Mouse (Mus musculus) megakaryocyte, embryonic 14.5 days (primary cell): ENCODE results near the gene Rbfox2. TPM values are rescaled to one million over a fixed set of nuclear protein-coding genes. Genes with fewer than 3 reads are reported as not detected.

Experiments used
- H3K27me3 ChIP-seq: replicated peaks from 2 replicates; pipeline ENCODE3; 2012; ENCODE audit warnings: inconsistent platforms
- H3K36me3 ChIP-seq: replicated peaks from 2 replicates; pipeline ENCODE3; 2012; ENCODE audit warnings: low read length, inconsistent platforms, mixed read lengths
- H3K4me1 ChIP-seq: 2 replicates; pipeline ENCODE4 v1.6.1; 2012; ENCODE audit warnings: inconsistent platforms
- H3K4me3 ChIP-seq: replicated peaks from 2 replicates; pipeline ENCODE3; 2012; ENCODE audit warnings: moderate library complexity, mild to moderate bottlenecking, inconsistent platforms
- H3K9me3 ChIP-seq: 2 replicates; pipeline ENCODE4 v1.6.1; 2012; ENCODE audit warnings: inconsistent platforms
- FLI1 ChIP-seq: IDR thresholded peaks from 2 replicates; pipeline ENCODE4 v1.6.1; 2012; ENCODE audit warnings: low read length, inconsistent platforms, mixed read lengths
- GATA1 ChIP-seq: IDR thresholded peaks from 3 replicates; pipeline ENCODE4 v1.6.1; 2012; ENCODE audit warnings: mixed read lengths, low read length, inconsistent platforms, borderline replicate concordance
- polyA plus RNA-seq: library from polyadenylated mRNA; stranded (reverse); fragments of >175 nt; gene quantifications from 2 replicates; pipeline ENCODE4 v1.2.3, GENCODE M21; 2012; ENCODE audit warnings: low replicate concordance; ENCODE audit not compliant: insufficient read depth

The Rbfox2 gene
- polyA plus RNA-seq, 1 experiment: 0.76 TPM

DNA sequence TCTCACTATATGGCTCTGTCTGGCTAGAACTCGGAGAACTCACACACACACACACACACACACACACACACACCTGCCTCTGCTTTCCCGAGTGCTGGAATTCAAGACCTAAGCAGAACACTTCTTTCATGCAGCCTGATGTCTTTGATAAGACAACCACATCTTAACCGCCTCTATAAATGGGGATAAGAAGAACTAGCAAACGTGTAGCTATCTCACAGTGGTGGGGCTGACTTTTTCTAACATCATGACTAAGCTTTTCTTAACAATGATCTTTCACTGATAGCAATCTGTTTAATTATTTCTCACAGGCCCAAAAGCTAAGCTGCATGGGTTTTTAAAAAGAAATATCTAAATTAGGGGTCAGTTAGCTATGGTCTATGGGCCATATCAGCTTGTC, 86.0 kb downstream of the Rbfox2 start:
- no peak for TF ChIP-seq FLI1
- TF ChIP-seq GATA1: no peak
- Histone ChIP-seq H3K9me3 (no peaks in the 10 kb centered on the region), H3K27me3 (peaks cover 5% of the 10 kb centered on the region), H3K4me1 (no peaks in the 10 kb centered on the region), H3K4me3 (no peak overlapping the region), H3K36me3 (no peaks in the 10 kb centered on the region)

DNA sequence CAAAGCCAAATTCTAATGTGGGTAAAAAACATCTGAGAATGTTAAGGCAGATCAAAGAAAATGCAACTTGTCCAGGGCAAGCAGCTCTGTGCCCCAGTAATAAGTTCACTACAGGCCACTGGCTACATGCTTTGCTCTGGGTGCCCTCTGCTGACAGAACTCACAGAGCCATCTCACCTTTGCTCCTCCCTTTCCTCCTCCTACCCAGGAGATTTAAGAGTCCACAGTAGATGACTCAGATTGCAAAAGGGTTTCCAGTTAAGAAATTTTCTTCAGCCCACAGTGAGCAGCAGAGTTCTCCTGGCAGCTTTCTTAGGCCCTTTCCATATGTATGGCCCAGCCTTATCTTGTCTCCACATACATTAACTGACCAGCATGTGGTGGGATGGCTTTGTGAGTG, 86.7 kb downstream of the Rbfox2 start:
- Histone ChIP-seq H3K9me3 (no peaks in the 10 kb centered on the region), H3K36me3 (no peaks in the 10 kb centered on the region), H3K4me1 (no peaks in the 10 kb centered on the region), H3K4me3 (no peak overlapping the region), H3K27me3 (peaks cover 11% of the 10 kb centered on the region)
- TF ChIP-seq FLI1: no peak
- no peak for TF ChIP-seq GATA1

- H3K4me3 ChIP-seq: no peak overlapping the region
- peaks cover 12% of the 10 kb centered on the region for H3K27me3 ChIP-seq
These were observed 87.2 kb downstream of the Rbfox2 start for GRCm38 (mm10) chr15:77219571-77219970.

GRCm38 (mm10) chr15:77218007-77218406, 88.8 kb downstream of the Rbfox2 start:
- H3K4me1 ChIP-seq: no peaks in the 10 kb centered on the region

More at GRCm38 (mm10) chr15:77219571-77219970, 87.2 kb downstream of the Rbfox2 start:
- H3K9me3 ChIP-seq: no peaks in the 10 kb centered on the region
- H3K4me1 ChIP-seq: no peaks in the 10 kb centered on the region
- TF ChIP-seq GATA1 (no peak), FLI1 (no peak)
- no peaks in the 10 kb centered on the region for H3K36me3 ChIP-seq

DNA sequence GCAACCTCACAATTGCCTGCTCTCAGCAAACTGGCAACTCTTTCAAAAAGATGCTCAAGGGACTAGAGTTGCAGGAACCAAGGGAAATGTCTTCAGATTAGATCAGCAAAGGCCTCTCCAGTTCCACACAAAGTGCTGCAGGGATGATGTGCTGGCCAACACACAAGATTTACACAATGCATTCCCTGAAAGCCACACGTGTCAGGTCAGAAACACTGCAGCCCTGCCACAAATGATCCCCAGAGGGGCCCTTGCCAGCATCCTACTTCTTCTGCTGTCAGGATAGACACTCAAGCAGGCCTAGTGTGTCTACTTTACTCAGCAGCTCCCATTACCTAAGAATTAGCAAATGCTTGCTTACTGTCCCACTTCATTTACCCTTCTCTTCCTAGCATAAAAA, 89.3 kb downstream of the Rbfox2 start:
- no peak overlapping the region for H3K4me3 ChIP-seq
- no peaks in the 10 kb centered on the region for H3K4me1 ChIP-seq
- H3K36me3 ChIP-seq: no peaks in the 10 kb centered on the region
- TF ChIP-seq FLI1: no peak
- no peak for TF ChIP-seq GATA1
- no peaks in the 10 kb centered on the region for H3K9me3 ChIP-seq
- H3K27me3 ChIP-seq: peaks cover 14% of the 10 kb centered on the region

More at GRCm38 (mm10) chr15:77218007-77218406, 88.8 kb downstream of the Rbfox2 start:
- H3K36me3 ChIP-seq: no peaks in the 10 kb centered on the region
- H3K27me3 ChIP-seq: peaks cover 14% of the 10 kb centered on the region
- no peak for TF ChIP-seq FLI1
- TF ChIP-seq GATA1: no peak
- H3K9me3 ChIP-seq: no peaks in the 10 kb centered on the region
- no peak overlapping the region for H3K4me3 ChIP-seq

DNA sequence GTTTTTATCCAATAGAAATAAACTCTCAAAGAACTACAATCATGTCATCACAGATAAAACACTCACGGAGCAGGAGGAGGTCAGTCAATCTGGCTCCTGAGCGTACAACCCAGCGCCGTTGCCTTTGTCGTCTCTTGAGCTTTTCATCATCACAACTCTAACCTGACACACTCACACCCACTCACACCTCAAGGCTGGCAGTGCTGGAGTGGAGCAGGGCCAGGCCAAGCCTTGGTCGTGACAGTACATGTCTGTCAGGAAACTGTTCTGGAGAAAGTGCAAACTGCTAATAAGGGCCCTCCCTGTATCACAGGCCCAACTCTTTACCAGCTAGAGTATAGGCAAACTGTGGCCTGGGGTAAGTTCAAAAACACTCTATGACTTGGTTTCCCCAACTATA, 90.1 kb downstream of the Rbfox2 start:
- TF ChIP-seq GATA1 (no peak), FLI1 (no peak)
- no peaks in the 10 kb centered on the region for H3K9me3 ChIP-seq
- H3K27me3 ChIP-seq: peaks cover 14% of the 10 kb centered on the region
- no peaks in the 10 kb centered on the region for H3K4me1 ChIP-seq
- no peak overlapping the region for H3K4me3 ChIP-seq
- no peaks in the 10 kb centered on the region for H3K36me3 ChIP-seq

GRCm38 (mm10) chr15:77215178-77215800, 91.5 kb downstream of the Rbfox2 start:
- Histone ChIP-seq H3K4me3 (no peak overlapping the region), H3K36me3 (no peaks in the 10 kb centered on the region), H3K9me3 (no peaks in the 10 kb centered on the region), H3K27me3 (peaks cover 14% of the 10 kb centered on the region), H3K4me1 (no peaks in the 10 kb centered on the region)
- TF ChIP-seq GATA1 (no peak), FLI1 (no peak)

DNA sequence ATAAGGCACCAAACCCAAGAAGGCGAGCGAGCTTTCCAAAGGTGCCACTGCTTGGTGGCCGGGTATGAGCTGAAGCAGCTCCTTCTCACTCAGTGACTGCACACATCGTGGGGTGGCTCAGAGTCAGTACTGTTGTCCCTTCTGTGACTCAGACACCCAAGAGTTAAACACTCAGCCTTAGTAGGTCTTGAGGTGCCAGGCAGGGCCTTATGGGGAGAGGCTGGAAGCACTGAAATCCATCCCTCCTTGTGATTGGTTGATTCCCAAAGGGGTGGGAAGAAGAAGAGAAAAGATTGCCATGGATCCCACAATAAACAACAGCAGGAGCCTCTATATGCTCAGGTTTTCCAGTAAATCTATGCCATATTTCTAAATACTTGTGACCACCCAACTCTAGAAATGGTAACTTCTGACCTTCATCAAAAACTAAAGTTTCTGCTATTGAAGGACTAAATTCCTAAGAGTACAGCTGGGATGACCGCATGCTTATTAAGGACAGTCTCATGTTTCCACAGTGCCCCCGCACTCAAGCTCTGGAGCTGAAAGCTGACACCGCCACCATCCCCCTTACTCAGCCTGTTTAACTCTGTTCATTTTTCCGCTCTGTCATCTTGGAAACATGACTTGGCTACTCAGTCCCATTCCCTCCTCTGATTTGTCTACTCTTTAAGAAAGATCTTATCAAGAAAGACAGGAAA, 92.2 kb downstream of the Rbfox2 start:
- Histone ChIP-seq H3K27me3 (peaks cover 13% of the 10 kb centered on the region), H3K9me3 (no peaks in the 10 kb centered on the region)
- TF ChIP-seq GATA1: no peak
- no peak for TF ChIP-seq FLI1

GRCm38 (mm10) chr15:77213829-77214228, 93.0 kb downstream of the Rbfox2 start:
- H3K9me3 ChIP-seq: no peaks in the 10 kb centered on the region
- no peak for TF ChIP-seq GATA1
- H3K27me3 ChIP-seq: peaks cover 13% of the 10 kb centered on the region
- no peaks in the 10 kb centered on the region for H3K4me1 ChIP-seq
- H3K4me3 ChIP-seq: no peak overlapping the region
- no peaks in the 10 kb centered on the region for H3K36me3 ChIP-seq

More for the DNA sequence above, 92.2 kb downstream of the Rbfox2 start:
- no peaks in the 10 kb centered on the region for H3K36me3 ChIP-seq
- H3K4me3 ChIP-seq: no peak overlapping the region
- no peaks in the 10 kb centered on the region for H3K4me1 ChIP-seq

GRCm38 (mm10) chr15:77212818-77213217, 94.0 kb downstream of the Rbfox2 start:
- Histone ChIP-seq H3K9me3 (no peaks in the 10 kb centered on the region), H3K27me3 (peaks cover 14% of the 10 kb centered on the region), H3K4me3 (no peak overlapping the region), H3K36me3 (no peaks in the 10 kb centered on the region), H3K4me1 (no peaks in the 10 kb centered on the region)
- no peak for TF ChIP-seq FLI1
- no peak for TF ChIP-seq GATA1
